Mouse (Mus musculus) stomach, embryonic 14.5 days (tissue): ENCODE measurements around the gene Frrs1l. TPM values are rescaled to one million over a fixed set of nuclear protein-coding genes. Genes with fewer than 3 reads are reported as not detected.

Source experiments
- ATAC-seq: fragments of 200-750 bp; cut with Nextera tagmentation; 2 replicates; pipeline ENCODE4 v1.8.0; 2017; ENCODE audit warnings: low read depth, moderate TSS enrichment; ENCODE audit not compliant: insufficient number of reproducible peaks, insufficient read depth, low FRiP score
- H3K27ac ChIP-seq: fragments of 300-500 bp; sonication (generic); 2 replicates; pipeline ENCODE4 v1.5.1; 2014; ENCODE audit warnings: mild to moderate bottlenecking, low read length, moderate library complexity, mixed read lengths
- H3K27me3 ChIP-seq: fragments of 300-500 bp; sonication (generic); 2 replicates; pipeline ENCODE4 v1.6.1; 2014; ENCODE audit warnings: low read length, control low read depth, mixed read lengths; ENCODE audit not compliant: control insufficient read depth, insufficient read depth
- H3K36me3 ChIP-seq: fragments of 300-500 bp; sonication (generic); 2 replicates; pipeline ENCODE4 v1.6.1; 2014; ENCODE audit warnings: mild to moderate bottlenecking, control low read depth, low read length, moderate library complexity, mixed read lengths; ENCODE audit not compliant: control insufficient read depth, insufficient read depth
- H3K4me1 ChIP-seq: fragments of 300-500 bp; sonication (generic); 2 replicates; pipeline ENCODE4 v1.6.1; 2014; ENCODE audit warnings: low read length, control low read depth, mixed read lengths; ENCODE audit not compliant: control insufficient read depth, insufficient read depth
- H3K4me2 ChIP-seq: fragments of 300-500 bp; sonication (generic); replicated peaks from 2 replicates; pipeline ENCODE4 v1.6.1; 2014; ENCODE audit warnings: low read depth, low read length, control low read depth
- H3K4me3 ChIP-seq: fragments of 300-500 bp; sonication (generic); 2 replicates; pipeline ENCODE4 v1.5.1; 2014; ENCODE audit warnings: low read depth, low read length, control low read depth
- H3K9ac ChIP-seq: fragments of 300-500 bp; sonication (generic); replicated peaks from 2 replicates; pipeline ENCODE4 v1.6.1; 2014; ENCODE audit warnings: low read depth, mild to moderate bottlenecking, control low read depth, low read length, moderate library complexity, mixed read lengths
- H3K9me3 ChIP-seq: fragments of 300-500 bp; sonication (generic); 2 replicates; pipeline ENCODE4 v1.6.1; 2016; ENCODE audit warnings: low read depth, low read length, control low read depth; ENCODE audit not compliant: control insufficient read depth
- WGBS: fragments of 180-500 bp; shearing (Covaris S2); extraction: QIAGEN DNeasy Blood & Tissue Kit; methylation state at CpG from one replicate; pipeline ENCODE4 v1.1.7; 2014; 5-methylcytosine and 5-hydroxymethylcytosine counted together
- polyA plus RNA-seq: library from polyadenylated mRNA; unstranded; fragments of >200 nt; fragmentation: Nextera tagmentation; extraction: Ambion mirVana; gene quantifications from 2 replicates; pipeline ENCODE4 v1.2.1, GENCODE M21; 2014

Gene Frrs1l
- polyA plus RNA-seq, 1 experiment from 2014 or later: 1.6 TPM

- ATAC-seq: no peak
- WGBS: 80% methylated on average over 8 of the region's 8 CpGs
- Histone ChIP-seq H3K4me1 (no peaks in the 10 kb centered on the region), H3K27ac (no peak overlapping the region), H3K9ac (no peak overlapping the region), H3K4me3 (no peak overlapping the region), H3K9me3 (no peaks in the 10 kb centered on the region), H3K36me3 (no peaks in the 10 kb centered on the region), H3K4me2 (no peak overlapping the region), H3K27me3 (no peaks in the 10 kb centered on the region)
These were observed 13.7 kb upstream of the Frrs1l start for GRCm38 (mm10) chr4:57003886-57004285.

GRCm38 (mm10) chr4:57002751-57003150 lies 12.6 kb upstream of the Frrs1l start:
- Histone ChIP-seq H3K9me3 (no peaks in the 10 kb centered on the region), H3K9ac (no peak overlapping the region), H3K27me3 (no peaks in the 10 kb centered on the region), H3K4me1 (no peaks in the 10 kb centered on the region), H3K4me3 (no peak overlapping the region), H3K27ac (no peak overlapping the region), H3K36me3 (no peaks in the 10 kb centered on the region), H3K4me2 (no peak overlapping the region)
- WGBS: 16% methylated on average over 3 of the region's 3 CpGs
- no peak for ATAC-seq

- Histone ChIP-seq H3K9ac (no peak overlapping the region), H3K4me1 (no peaks in the 10 kb centered on the region), H3K4me2 (no peak overlapping the region), H3K27me3 (no peaks in the 10 kb centered on the region), H3K27ac (no peak overlapping the region), H3K9me3 (peaks cover 3% of the 10 kb centered on the region; the same call in 1 of the 2 replicates), H3K36me3 (no peaks in the 10 kb centered on the region), H3K4me3 (no peak overlapping the region)
- 88% methylated on average over 2 of the region's 2 CpGs for WGBS
- ATAC-seq: no peak
These were observed 11.2 kb upstream of the Frrs1l start for GRCm38 (mm10) chr4:57001437-57001836.

GRCm38 (mm10) chr4:56993331-56993730 lies 3.1 kb upstream of the Frrs1l start:
- peaks cover 7% of the 10 kb centered on the region; the same call in 1 of the 2 replicates for H3K27me3 ChIP-seq
- peaks cover 3% of the 10 kb centered on the region; the same call in 1 of the 2 replicates for H3K9me3 ChIP-seq
- H3K4me2 ChIP-seq: no peak overlapping the region
- ATAC-seq: no peak
- no peaks in the 10 kb centered on the region for H3K36me3 ChIP-seq
- H3K27ac ChIP-seq: no peak overlapping the region
- no peak overlapping the region for H3K4me3 ChIP-seq
- no peaks in the 10 kb centered on the region for H3K4me1 ChIP-seq
- no peak overlapping the region for H3K9ac ChIP-seq
- WGBS: 83% methylated on average over 7 of the region's 7 CpGs

- H3K27me3 ChIP-seq: peaks cover 7% of the 10 kb centered on the region; the same call in 1 of the 2 replicates
- no peak overlapping the region for H3K9ac ChIP-seq
- H3K36me3 ChIP-seq: no peaks in the 10 kb centered on the region
- 61% methylated on average over 2 of the region's 2 CpGs for WGBS
- no peak overlapping the region for H3K27ac ChIP-seq
- H3K9me3 ChIP-seq: peaks cover 3% of the 10 kb centered on the region; the same call in 1 of the 2 replicates
- H3K4me3 ChIP-seq: no peak overlapping the region
- no peak for ATAC-seq
- no peak overlapping the region for H3K4me2 ChIP-seq
- no peaks in the 10 kb centered on the region for H3K4me1 ChIP-seq
These were observed 1.8 kb upstream of the Frrs1l start for GRCm38 (mm10) chr4:56991951-56992350.

GRCm38 (mm10) chr4:56989431-56990214 lies 568 bp downstream of the Frrs1l start:
- no peak overlapping the region for H3K27ac ChIP-seq
- H3K4me2 ChIP-seq: peak overlapping the region; percentile 98
- H3K9ac ChIP-seq: peak overlapping the region; percentile 49
- H3K36me3 ChIP-seq: no peaks in the 10 kb centered on the region
- 4% methylated on average over 44 of the region's 45 CpGs for WGBS
- peak overlapping the region; percentile 62 for H3K4me3 ChIP-seq
- ATAC-seq: 0 out of 2 replicates have a peak, but pooled peaks have one; percentile 42
- H3K27me3 ChIP-seq: peaks cover 7% of the 10 kb centered on the region; the same call in 1 of the 2 replicates
- no peaks in the 10 kb centered on the region for H3K4me1 ChIP-seq
- H3K9me3 ChIP-seq: no peaks in the 10 kb centered on the region

GRCm38 (mm10) chr4:56965586-56966179 lies 24.5 kb downstream of the Frrs1l start:
- WGBS: 64% methylated on average over 7 of the region's 7 CpGs

GRCm38 (mm10) chr4:56963687-56964086 lies 26.5 kb downstream of the Frrs1l start:
- H3K4me3 ChIP-seq: no peak overlapping the region
- no peaks in the 10 kb centered on the region for H3K36me3 ChIP-seq
- 79% methylated on average over 6 of the region's 6 CpGs for WGBS
- H3K4me2 ChIP-seq: no peak overlapping the region
- no peaks in the 10 kb centered on the region for H3K27me3 ChIP-seq
- no peak overlapping the region for H3K9ac ChIP-seq
- no peak for ATAC-seq
- no peaks in the 10 kb centered on the region for H3K9me3 ChIP-seq
- no peaks in the 10 kb centered on the region for H3K4me1 ChIP-seq
- no peak overlapping the region for H3K27ac ChIP-seq

More at GRCm38 (mm10) chr4:56965586-56966179, 24.5 kb downstream of the Frrs1l start:
- Histone ChIP-seq H3K4me2 (no peak overlapping the region), H3K36me3 (no peaks in the 10 kb centered on the region), H3K4me3 (no peak overlapping the region), H3K27ac (no peak overlapping the region), H3K9ac (no peak overlapping the region), H3K4me1 (no peaks in the 10 kb centered on the region), H3K27me3 (no peaks in the 10 kb centered on the region), H3K9me3 (no peaks in the 10 kb centered on the region)
- no peak for ATAC-seq
